Mouse (Mus musculus) hindbrain, embryonic 14.5 days (tissue): ENCODE results near the gene Gm10964. TPM values are rescaled to one million over a fixed set of nuclear protein-coding genes. Genes with fewer than 3 reads are reported as not detected.

ENCODE experiments used
- ATAC-seq: fragments of 200-750 bp; cut with Nextera tagmentation; 2 replicates; pipeline ENCODE4 v1.8.0; 2017; ENCODE audit warnings: moderate number of reproducible peaks, mild to moderate bottlenecking, moderate TSS enrichment, moderate library complexity; ENCODE audit not compliant: low FRiP score
- DNase-seq: peaks from one replicate; pipeline ENCODE4 v3.0.0-alpha.2; 2015; ENCODE audit warnings: low spot score
- H3K27ac ChIP-seq: fragments of 300-500 bp; sonication (generic); 2 replicates; pipeline ENCODE4 v1.5.1; 2014; ENCODE audit warnings: mild to moderate bottlenecking, moderate library complexity
- H3K27me3 ChIP-seq: fragments of 300-500 bp; sonication (generic); 2 replicates; pipeline ENCODE4 v1.6.1; 2014; ENCODE audit warnings: mild to moderate bottlenecking, low read length, mixed read lengths; ENCODE audit not compliant: control insufficient read depth, insufficient read depth
- H3K36me3 ChIP-seq: fragments of 300-500 bp; sonication (generic); replicated peaks from 2 replicates; pipeline ENCODE4 v1.6.1; 2014; ENCODE audit not compliant: control insufficient read depth, insufficient read depth
- H3K4me1 ChIP-seq: fragments of 300-500 bp; sonication (generic); replicated peaks from 2 replicates; pipeline ENCODE4 v1.6.1; 2014; ENCODE audit warnings: antibody characterized with exemption, low read length, mixed read lengths; ENCODE audit not compliant: control insufficient read depth, insufficient read depth
- H3K4me2 ChIP-seq: fragments of 300-500 bp; sonication (generic); replicated peaks from 2 replicates; pipeline ENCODE4 v1.6.1; 2014; ENCODE audit warnings: mild to moderate bottlenecking, moderate library complexity
- H3K4me3 ChIP-seq: fragments of 300-500 bp; sonication (generic); replicated peaks from 2 replicates; pipeline ENCODE4 v1.5.1; 2014; ENCODE audit warnings: mild to moderate bottlenecking, low read length
- H3K9ac ChIP-seq: fragments of 300-500 bp; sonication (generic); 2 replicates; pipeline ENCODE4 v1.6.1; 2014
- H3K9me3 ChIP-seq: fragments of 300-500 bp; sonication (generic); 2 replicates; pipeline ENCODE4 v1.6.1; 2016; ENCODE audit warnings: low read length; ENCODE audit not compliant: control insufficient read depth
- WGBS: fragments of 180-500 bp; shearing (Covaris S2); extraction: QIAGEN DNeasy Blood & Tissue Kit; methylation state at CpG from one replicate; pipeline ENCODE4 v1.1.7; 2014; 5-methylcytosine and 5-hydroxymethylcytosine counted together
- polyA plus RNA-seq: library from polyadenylated mRNA; unstranded; fragments of >200 nt; fragmentation: Nextera tagmentation; extraction: Ambion mirVana; gene quantifications from 2 replicates; pipeline ENCODE4 v1.2.1, GENCODE M21; 2014

Gene Gm10964
- polyA plus RNA-seq, 1 experiment from 2014 or later: not detected

DNA sequence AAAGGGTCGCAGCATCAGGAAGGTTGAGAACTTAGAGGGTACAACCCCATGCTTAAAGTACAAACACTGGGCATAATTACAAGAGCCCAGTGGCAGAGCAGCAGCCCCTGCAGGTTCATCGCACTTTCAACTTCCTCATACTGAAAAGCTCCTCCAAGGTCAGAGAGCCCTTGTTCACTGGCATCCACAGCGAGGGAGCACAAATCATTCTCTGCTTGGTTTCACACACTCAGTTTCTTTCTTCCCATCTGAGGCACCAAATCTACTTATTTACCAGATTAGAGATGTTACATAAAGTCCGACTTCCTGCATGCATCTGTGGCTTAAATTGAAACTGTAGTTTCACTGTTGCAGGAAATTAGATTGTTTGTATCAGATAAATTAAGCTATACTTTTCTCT, 33.7 kb downstream of the Gm10964 start:
- ATAC-seq (no peak), DNase-seq (no peak)
- no peaks in the 10 kb centered on the region for H3K27me3 ChIP-seq
- no peak overlapping the region for H3K9ac ChIP-seq
- H3K4me3 ChIP-seq: no peak overlapping the region
- H3K4me1 ChIP-seq: no peaks in the 10 kb centered on the region
- peaks cover 36% of the 10 kb centered on the region for H3K36me3 ChIP-seq
- H3K27ac ChIP-seq: no peak overlapping the region
- H3K9me3 ChIP-seq: no peaks in the 10 kb centered on the region
- H3K4me2 ChIP-seq: no peak overlapping the region
- WGBS: 80% methylated on average over 4 of the region's 4 CpGs

DNA sequence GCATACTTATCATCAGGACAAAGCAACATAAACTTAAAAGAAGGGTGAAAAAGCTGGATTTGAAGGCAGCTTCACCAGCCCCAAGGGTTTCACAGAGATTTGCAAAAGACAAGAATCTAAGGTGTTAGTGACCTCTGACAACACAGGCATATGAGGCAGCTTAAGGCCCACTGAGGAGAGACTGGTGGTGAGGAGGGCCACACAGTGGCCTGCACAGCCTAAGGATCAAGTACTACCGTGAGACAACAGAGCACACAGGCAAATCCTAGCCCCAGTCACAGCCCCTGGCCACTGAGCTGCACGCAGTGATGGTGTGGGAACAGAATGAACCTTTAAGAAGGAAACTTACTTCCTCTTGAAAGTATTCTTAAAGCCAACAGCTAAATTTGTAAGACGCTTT, 34.3 kb downstream of the Gm10964 start:
- Histone ChIP-seq H3K27ac (no peak overlapping the region), H3K27me3 (no peaks in the 10 kb centered on the region)

DNA sequence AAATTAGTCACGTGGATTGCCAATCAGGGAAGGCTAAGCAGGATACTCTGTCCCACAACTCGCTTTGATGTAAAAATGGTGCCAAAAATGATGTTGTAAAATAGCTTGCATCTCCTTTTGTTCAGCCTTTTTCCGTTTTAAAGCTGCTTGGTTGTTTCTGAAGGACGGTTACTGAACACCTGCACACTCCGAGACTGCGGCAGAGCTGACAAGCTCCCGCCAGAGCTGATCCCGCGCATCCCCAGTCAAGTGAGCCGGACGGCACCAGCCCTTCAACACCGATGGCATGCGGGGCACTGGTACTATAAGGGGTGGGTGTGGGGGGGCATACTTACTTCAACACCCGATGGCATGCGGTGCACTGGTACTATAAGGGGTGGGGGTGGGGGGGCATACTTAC, 34.8 kb downstream of the Gm10964 start:
- H3K4me2 ChIP-seq: no peak overlapping the region
- ATAC-seq (no peak), DNase-seq (no peak)
- WGBS: 85% methylated on average over 15 of the region's 15 CpGs
- H3K4me1 ChIP-seq: no peaks in the 10 kb centered on the region
- H3K9ac ChIP-seq: no peak overlapping the region
- no peaks in the 10 kb centered on the region for H3K27me3 ChIP-seq
- H3K9me3 ChIP-seq: no peaks in the 10 kb centered on the region
- H3K27ac ChIP-seq: no peak overlapping the region
- peaks cover 28% of the 10 kb centered on the region for H3K36me3 ChIP-seq
- H3K4me3 ChIP-seq: no peak overlapping the region

More for the DNA sequence above, 34.3 kb downstream of the Gm10964 start:
- ATAC-seq: no peak
- Histone ChIP-seq H3K36me3 (peaks cover 33% of the 10 kb centered on the region), H3K9me3 (no peaks in the 10 kb centered on the region), H3K4me3 (no peak overlapping the region), H3K4me1 (no peaks in the 10 kb centered on the region), H3K9ac (no peak overlapping the region), H3K4me2 (no peak overlapping the region)
- WGBS: 83% methylated on average over 3 of the region's 3 CpGs
- DNase-seq: no peak

DNA sequence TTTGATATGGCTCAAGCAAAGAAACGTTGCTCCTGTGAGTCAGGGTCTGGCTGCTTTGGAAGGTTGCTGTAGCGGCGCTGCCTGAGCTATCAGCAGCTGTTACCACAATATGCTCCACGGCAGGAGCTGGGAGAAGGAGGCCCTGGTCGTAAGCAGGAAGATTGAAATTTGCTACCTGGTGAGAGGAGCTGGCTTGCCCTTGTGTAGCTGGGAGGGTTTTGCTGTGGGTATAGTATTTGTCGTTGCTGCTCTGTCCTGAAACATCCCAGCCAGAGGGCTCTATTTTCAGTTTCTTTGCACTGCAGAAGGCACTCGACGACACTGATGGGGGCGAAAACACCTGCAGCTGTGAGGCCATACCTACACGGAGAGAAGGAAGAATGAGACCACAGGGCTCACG, 38.8 kb downstream of the Gm10964 start:
- H3K4me2 ChIP-seq: no peak overlapping the region
- 88% methylated on average over 11 of the region's 11 CpGs for WGBS
- ATAC-seq (no peak), DNase-seq (no peak)
- H3K27ac ChIP-seq: no peak overlapping the region
- H3K4me1 ChIP-seq: no peaks in the 10 kb centered on the region; the same call in 1 of the 2 replicates
- no peak overlapping the region for H3K4me3 ChIP-seq
- H3K36me3 ChIP-seq: peaks cover 25% of the 10 kb centered on the region
- no peaks in the 10 kb centered on the region for H3K27me3 ChIP-seq
- no peak overlapping the region for H3K9ac ChIP-seq
- no peaks in the 10 kb centered on the region for H3K9me3 ChIP-seq

DNA sequence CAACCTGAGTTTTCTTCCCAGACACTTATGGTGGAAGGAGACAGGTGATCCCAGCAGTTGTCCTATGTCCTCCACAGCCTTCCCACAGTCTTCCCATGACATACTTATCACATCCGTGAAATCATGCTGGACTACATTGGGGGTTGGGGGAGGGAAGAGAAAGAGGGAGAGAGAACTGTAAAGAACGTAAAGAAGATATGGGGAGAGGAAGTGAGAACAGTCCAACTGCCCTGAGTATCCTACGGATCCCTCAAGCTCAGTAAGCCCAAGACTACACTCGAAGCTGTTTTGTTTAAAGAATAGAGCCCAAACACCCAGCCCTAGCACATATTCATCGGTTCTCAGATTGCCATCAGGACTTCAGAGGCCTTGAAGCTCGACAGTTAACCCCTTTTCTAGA, 39.5 kb downstream of the Gm10964 start:
- Histone ChIP-seq H3K36me3 (peaks cover 20% of the 10 kb centered on the region), H3K27ac (no peak overlapping the region), H3K4me3 (no peak overlapping the region), H3K4me1 (no peaks in the 10 kb centered on the region; the same call in 1 of the 2 replicates), H3K27me3 (no peaks in the 10 kb centered on the region), H3K4me2 (no peak overlapping the region), H3K9me3 (no peaks in the 10 kb centered on the region), H3K9ac (no peak overlapping the region)
- DNase-seq (no peak), ATAC-seq (no peak)
- 91% methylated on average over 6 of the region's 6 CpGs for WGBS

DNA sequence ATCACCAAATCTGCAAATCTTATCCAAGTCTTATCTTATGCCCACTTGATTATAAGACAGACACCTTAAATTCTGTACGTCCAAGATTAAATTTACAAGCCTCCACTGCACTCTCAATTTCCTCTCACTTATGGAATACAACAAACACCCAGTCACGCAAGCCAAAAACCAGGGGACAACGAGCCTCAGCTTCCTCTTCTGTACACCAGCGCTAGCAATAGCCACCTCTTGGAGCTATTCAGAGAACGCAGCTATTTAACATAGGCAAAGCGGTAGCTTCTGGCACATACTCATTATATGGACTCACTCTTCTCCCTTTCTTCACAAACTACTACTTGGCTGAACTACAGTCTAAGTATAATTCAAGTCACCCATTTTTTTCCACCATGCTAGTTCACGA, 40.0 kb downstream of the Gm10964 start:
- Histone ChIP-seq H3K27me3 (no peaks in the 10 kb centered on the region), H3K27ac (no peak overlapping the region), H3K9me3 (no peaks in the 10 kb centered on the region), H3K4me1 (no peaks in the 10 kb centered on the region; the same call in 1 of the 2 replicates), H3K36me3 (peaks cover 20% of the 10 kb centered on the region), H3K4me3 (no peak overlapping the region), H3K4me2 (no peak overlapping the region), H3K9ac (no peak overlapping the region)
- DNase-seq (no peak), ATAC-seq (no peak)
- 85% methylated on average over 7 of the region's 7 CpGs for WGBS

DNA sequence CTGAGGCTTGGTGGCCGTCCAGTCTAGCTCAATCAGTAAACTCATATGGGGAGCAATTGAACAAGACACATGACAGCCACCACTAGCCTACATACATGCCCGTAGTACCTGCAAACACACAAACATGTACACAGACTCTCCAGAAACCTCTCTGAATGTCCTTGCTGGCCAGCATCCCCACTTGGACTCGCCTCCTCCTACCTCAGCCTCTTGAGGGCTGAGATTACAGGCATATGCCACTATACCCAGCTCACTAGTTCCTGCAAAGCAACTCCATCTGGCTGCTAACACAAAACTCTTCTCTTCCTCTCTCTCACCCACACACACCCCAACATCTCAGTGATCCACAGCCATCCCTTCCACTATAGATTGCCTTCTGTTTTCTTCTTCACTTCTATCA, 41.1 kb downstream of the Gm10964 start:
- Histone ChIP-seq H3K9me3 (no peaks in the 10 kb centered on the region), H3K36me3 (peaks cover 20% of the 10 kb centered on the region), H3K4me2 (no peak overlapping the region), H3K27ac (no peak overlapping the region), H3K9ac (no peak overlapping the region), H3K4me3 (no peak overlapping the region), H3K27me3 (no peaks in the 10 kb centered on the region), H3K4me1 (no peaks in the 10 kb centered on the region; the same call in 1 of the 2 replicates)
- ATAC-seq: no peak
- WGBS: 95% methylated on average over 3 of the region's 3 CpGs
- DNase-seq: no peak

DNA sequence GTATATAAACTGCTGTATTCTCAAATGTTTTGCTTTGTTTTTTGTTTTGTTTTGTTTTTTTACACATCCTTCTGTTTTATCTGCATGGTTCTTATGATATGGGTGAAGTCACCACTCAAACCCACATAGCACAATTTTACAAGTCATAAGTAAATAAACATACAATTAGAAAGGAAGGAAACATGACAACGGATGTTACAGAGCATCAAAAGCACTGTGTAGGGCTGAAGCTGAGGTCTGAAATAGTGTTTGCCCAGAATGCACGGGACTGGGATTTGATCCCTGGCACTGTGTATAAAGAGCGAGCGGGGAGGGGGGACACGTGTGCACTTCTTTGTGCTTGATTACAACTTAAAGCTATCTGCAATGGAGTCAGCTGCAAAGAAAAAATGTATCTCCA, 41.6 kb downstream of the Gm10964 start:
- Histone ChIP-seq H3K9me3 (no peaks in the 10 kb centered on the region), H3K9ac (no peak overlapping the region), H3K4me1 (no peaks in the 10 kb centered on the region; the same call in 1 of the 2 replicates), H3K27ac (no peak overlapping the region), H3K36me3 (peaks cover 16% of the 10 kb centered on the region), H3K4me3 (no peak overlapping the region), H3K27me3 (no peaks in the 10 kb centered on the region), H3K4me2 (no peak overlapping the region)
- WGBS: 83% methylated on average over 5 of the region's 5 CpGs
- no peak for DNase-seq
- ATAC-seq: no peak

DNA sequence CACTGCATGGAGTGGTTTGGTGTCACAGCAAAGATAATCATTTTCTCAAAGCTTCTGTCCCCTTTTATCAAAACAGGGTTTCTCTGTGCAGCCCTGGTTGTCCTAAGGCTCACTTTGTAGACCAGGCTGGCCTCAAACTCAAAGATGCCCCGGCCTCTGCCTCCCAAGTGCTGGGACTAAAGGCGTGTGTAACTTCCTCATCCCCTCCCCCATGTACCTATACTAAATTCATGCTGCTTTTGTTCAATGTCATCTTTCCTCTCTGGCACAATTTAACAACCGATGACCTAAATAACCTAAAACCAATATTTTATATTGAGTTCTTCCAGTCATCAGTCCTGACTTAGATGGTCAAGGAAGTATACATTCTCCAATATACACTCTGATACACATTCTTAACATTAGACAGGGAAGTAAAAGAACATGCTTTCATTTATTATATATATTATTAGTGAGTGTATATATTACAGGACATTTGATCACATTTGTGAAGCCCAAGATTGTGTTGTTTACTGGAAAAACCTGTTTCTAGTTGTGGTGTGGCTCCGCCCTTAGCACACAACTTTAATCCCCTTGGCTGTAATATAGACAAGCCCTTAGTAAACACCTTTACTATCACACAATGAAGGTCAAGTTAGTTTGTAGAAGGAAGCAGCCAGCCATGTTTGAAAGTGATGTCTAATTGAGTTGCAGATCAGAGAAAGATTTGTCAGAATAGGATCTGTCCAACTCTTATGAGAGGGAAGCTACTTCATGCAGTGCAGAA, 43.9 kb downstream of the Gm10964 start:
- ATAC-seq: no peak
- WGBS: 93% methylated on average over 4 of the region's 4 CpGs
- H3K4me1 ChIP-seq: no peaks in the 10 kb centered on the region; the same call in 1 of the 2 replicates

More for the DNA sequence above, 43.9 kb downstream of the Gm10964 start:
- no peak overlapping the region for H3K27ac ChIP-seq
- DNase-seq: no peak
- no peak overlapping the region for H3K4me3 ChIP-seq
- H3K9me3 ChIP-seq: no peaks in the 10 kb centered on the region
- H3K36me3 ChIP-seq: peaks cover under 1% of the 10 kb centered on the region; the same call in 1 of the 2 replicates
- no peak overlapping the region for H3K4me2 ChIP-seq
- no peak overlapping the region for H3K9ac ChIP-seq
- H3K27me3 ChIP-seq: no peaks in the 10 kb centered on the region
